Mouse (Mus musculus) hindbrain, embryonic 16.5 days (tissue): ENCODE results near the gene Tsen34. TPM values are rescaled to one million over a fixed set of nuclear protein-coding genes. Genes with fewer than 3 reads are reported as not detected.
A peak's percentile ranks its signal among the peaks of the same experiment; 100 is the strongest.
"Not testable (repeated sequence)": the region's sequence is repeated elsewhere in the genome, so short reads cannot be mapped to it uniquely, and the experiment has no call there.

Experiments used
- ATAC-seq: fragments of 200-750 bp; cut with Nextera tagmentation; 2 replicates; pipeline ENCODE4 v1.8.0; 2017; ENCODE audit warnings: moderate TSS enrichment, moderate library complexity
- H3K27ac ChIP-seq: fragments of 300-500 bp; sonication (generic); 2 replicates; pipeline ENCODE4 v1.5.1; 2014; ENCODE audit warnings: low read depth, mild to moderate bottlenecking, control low read depth, low read length, moderate library complexity
- H3K27me3 ChIP-seq: fragments of 300-500 bp; sonication (generic); replicated peaks from 2 replicates; pipeline ENCODE4 v1.6.1; 2014; ENCODE audit warnings: low read length; ENCODE audit not compliant: control insufficient read depth, insufficient read depth
- H3K36me3 ChIP-seq: fragments of 300-500 bp; sonication (generic); 2 replicates; pipeline ENCODE4 v1.6.1; 2014; ENCODE audit warnings: mild to moderate bottlenecking, low read length, moderate library complexity, mixed read lengths; ENCODE audit not compliant: control insufficient read depth, insufficient read depth
- H3K4me1 ChIP-seq: fragments of 300-500 bp; sonication (generic); 2 replicates; pipeline ENCODE4 v1.6.1; 2014; ENCODE audit warnings: low read depth, low read length; ENCODE audit not compliant: control insufficient read depth, insufficient read depth
- H3K4me2 ChIP-seq: fragments of 300-500 bp; sonication (generic); 2 replicates; pipeline ENCODE4 v1.6.1; 2014; ENCODE audit warnings: mild to moderate bottlenecking, low read length, control low read depth, moderate library complexity
- H3K4me3 ChIP-seq: fragments of 300-500 bp; sonication (generic); 2 replicates; pipeline ENCODE4 v1.5.1; 2014; ENCODE audit warnings: mild to moderate bottlenecking, low read length, control low read depth, moderate library complexity
- H3K9ac ChIP-seq: fragments of 300-500 bp; sonication (generic); 2 replicates; pipeline ENCODE4 v1.6.1; 2014; ENCODE audit warnings: low read depth, mild to moderate bottlenecking, control low read depth, low read length, moderate library complexity
- H3K9me3 ChIP-seq: fragments of 300-500 bp; sonication (generic); 2 replicates; pipeline ENCODE4 v1.6.1; 2014; ENCODE audit warnings: mild to moderate bottlenecking, low read length, moderate library complexity; ENCODE audit not compliant: control insufficient read depth
- WGBS: fragments of 180-500 bp; shearing (Covaris S2); extraction: QIAGEN DNeasy Blood & Tissue Kit; methylation state at CpG from one replicate; pipeline ENCODE4 v1.1.7; 2014; 5-methylcytosine and 5-hydroxymethylcytosine counted together
- polyA plus RNA-seq: library from polyadenylated mRNA; unstranded; fragments of >200 nt; fragmentation: Nextera tagmentation; extraction: Ambion mirVana; gene quantifications from 2 replicates; pipeline ENCODE4 v1.2.1, GENCODE M21; 2015

Gene Tsen34
- polyA plus RNA-seq, 1 experiment from 2014 or later: 308 TPM

GRCm38 (mm10) chr7:3707568-3708413, 15.1 kb downstream of the Tsen34 start:
- H3K9me3 ChIP-seq: no peaks in the 10 kb centered on the region
- no peak overlapping the region for H3K4me3 ChIP-seq
- H3K36me3 ChIP-seq: peaks cover 11% of the 10 kb centered on the region
- peaks cover 16% of the 10 kb centered on the region for H3K4me1 ChIP-seq
- H3K9ac ChIP-seq: no peak overlapping the region
- WGBS: 27% methylated on average over 7 of the region's 7 CpGs
- H3K4me2 ChIP-seq: no peak overlapping the region
- H3K27me3 ChIP-seq: no peaks in the 10 kb centered on the region
- no peak for ATAC-seq
- H3K27ac ChIP-seq: no peak overlapping the region

GRCm38 (mm10) chr7:3708447-3708980, 15.9 kb downstream of the Tsen34 start:
- not testable (repeated sequence) for H3K27ac ChIP-seq, H3K4me2 ChIP-seq, ATAC-seq, H3K9ac ChIP-seq, H3K27me3 ChIP-seq, H3K9me3 ChIP-seq, H3K4me3 ChIP-seq
- Histone ChIP-seq H3K4me1 (peaks cover 16% of the 10 kb centered on the region), H3K36me3 (peaks cover 11% of the 10 kb centered on the region)
- WGBS: 39% methylated on average over 5 of the region's 5 CpGs

DNA sequence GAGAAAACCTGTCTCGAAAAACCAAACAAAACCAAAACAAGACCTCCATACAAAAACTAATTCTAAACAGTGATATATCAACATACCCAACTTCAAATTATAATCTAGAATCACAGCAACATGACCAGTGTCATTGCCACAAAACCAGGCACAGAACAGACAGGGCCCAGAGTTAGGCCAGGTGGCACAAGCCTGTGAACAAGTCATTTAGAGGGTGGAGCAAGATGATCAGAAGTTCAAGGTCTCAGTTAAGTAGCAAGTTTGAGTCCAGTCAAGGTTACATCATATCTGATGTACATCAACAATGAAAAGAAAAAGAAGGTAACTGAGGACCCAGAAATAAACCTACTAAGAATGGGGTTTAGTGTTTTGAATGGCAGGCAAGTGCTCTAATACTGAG, 16.3 kb downstream of the Tsen34 start:
- H3K27ac ChIP-seq: no peak overlapping the region
- ATAC-seq: no peak
- H3K4me1 ChIP-seq: peaks cover 16% of the 10 kb centered on the region
- no peak overlapping the region for H3K4me2 ChIP-seq
- H3K36me3 ChIP-seq: peaks cover 11% of the 10 kb centered on the region
- no peak overlapping the region for H3K9ac ChIP-seq
- no peak overlapping the region for H3K4me3 ChIP-seq
- 74% methylated on average over 1 of the region's 1 CpGs for WGBS
- H3K27me3 ChIP-seq: no peaks in the 10 kb centered on the region
- H3K9me3 ChIP-seq: no peaks in the 10 kb centered on the region

- Histone ChIP-seq H3K4me1 (no peaks in the 10 kb centered on the region), H3K36me3 (peaks cover 6% of the 10 kb centered on the region; the same call in 1 of the 2 replicates), H3K27me3 (no peaks in the 10 kb centered on the region), H3K4me3 (no peak overlapping the region), H3K9me3 (no peaks in the 10 kb centered on the region), H3K4me2 (no peak overlapping the region), H3K27ac (no peak overlapping the region), H3K9ac (no peak overlapping the region)
- ATAC-seq: 0 out of 2 replicates have a peak, but pooled peaks have one; percentile 32
- WGBS: 36% methylated on average over 5 of the region's 5 CpGs
Observed at GRCm38 (mm10) chr7:3712264-3712942, 19.7 kb downstream of the Tsen34 start.

GRCm38 (mm10) chr7:3715249-3715648, 22.6 kb downstream of the Tsen34 start:
- Histone ChIP-seq H3K9ac (no peak overlapping the region; the same call in 1 of the 2 replicates), H3K27ac (no peak overlapping the region), H3K4me1 (no peaks in the 10 kb centered on the region), H3K4me3 (no peak overlapping the region), H3K4me2 (no peak overlapping the region), H3K27me3 (no peaks in the 10 kb centered on the region), H3K9me3 (no peaks in the 10 kb centered on the region), H3K36me3 (no peaks in the 10 kb centered on the region)
- 53% methylated on average over 1 of the region's 1 CpGs for WGBS
- no peak for ATAC-seq

- not testable (repeated sequence) for H3K36me3 ChIP-seq, H3K4me2 ChIP-seq, H3K9me3 ChIP-seq, H3K27me3 ChIP-seq, H3K4me1 ChIP-seq, H3K4me3 ChIP-seq, H3K27ac ChIP-seq, H3K9ac ChIP-seq, ATAC-seq
- 33% methylated on average over 1 of the region's 3 CpGs for WGBS
Observed at GRCm38 (mm10) chr7:3720268-3720667, 27.6 kb downstream of the Tsen34 start, which contains the start of gene Pirb. Gene Pirb (minus strand): TSS chr7:3720391.

DNA sequence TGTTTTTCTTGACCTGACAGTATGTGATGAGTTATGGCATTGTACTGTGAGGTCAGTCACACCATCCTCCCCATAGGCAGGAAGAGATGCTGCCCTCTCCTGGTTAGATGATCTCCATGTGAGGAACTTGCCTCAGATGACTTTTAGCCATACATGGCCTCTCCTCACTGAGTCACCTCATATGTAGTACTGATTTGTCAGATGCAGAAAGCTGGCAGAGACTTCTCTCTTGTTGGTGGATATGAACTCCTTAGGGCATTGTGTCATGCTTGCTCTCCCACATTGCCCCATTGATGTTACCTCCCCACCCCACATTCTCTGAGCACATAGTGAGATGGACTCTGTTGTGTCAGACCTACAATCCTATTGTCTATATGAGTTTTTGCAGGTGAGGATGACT, 32.8 kb downstream of the Tsen34 start:
- not testable (repeated sequence) for H3K4me1 ChIP-seq, H3K36me3 ChIP-seq, ATAC-seq, H3K27me3 ChIP-seq, H3K4me2 ChIP-seq, H3K9ac ChIP-seq, H3K4me3 ChIP-seq, H3K9me3 ChIP-seq, H3K27ac ChIP-seq

GRCm38 (mm10) chr7:3732675-3733074, 40.0 kb downstream of the Tsen34 start:
- not testable (repeated sequence) for ATAC-seq, H3K4me1 ChIP-seq, H3K9me3 ChIP-seq, H3K27me3 ChIP-seq, H3K9ac ChIP-seq, H3K4me3 ChIP-seq, H3K4me2 ChIP-seq, H3K36me3 ChIP-seq, H3K27ac ChIP-seq
- no CpG with 5 or more reads among the region's 1 CpGs for whole genome bisulfite sequencing
